Mouse (Mus musculus): ENCODE measurements around the gene B4galt2.

DNA sequence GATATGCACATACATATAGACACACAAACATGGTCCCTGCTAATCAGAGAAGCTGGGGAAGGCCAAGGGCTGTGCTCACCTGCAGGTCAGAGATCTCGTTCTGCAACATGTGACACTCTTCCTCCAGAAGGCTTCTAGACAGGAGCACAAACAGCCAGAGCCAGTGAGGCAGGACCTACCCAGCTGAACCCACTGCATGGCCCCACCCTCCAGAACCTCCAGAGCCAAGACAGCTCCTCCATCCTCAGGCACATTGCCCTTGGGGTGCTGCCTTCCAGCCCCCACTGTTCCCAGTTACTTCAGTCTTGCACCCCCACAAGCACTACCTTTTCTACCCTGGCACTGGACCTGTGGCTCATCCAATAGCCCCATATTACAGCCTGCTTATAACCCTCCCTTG is 12.8 kb downstream of the B4galt2 start:
- TF ChIP-seq CTCF (IDR thresholded peaks at IDR 0.05; ENCODE audit: control insufficient read depth, insufficient read depth, insufficient read length) (no peak), MAX (IDR thresholded peaks at IDR 0.05) (no peak), USF1 (IDR thresholded peaks at IDR 0.05; ENCODE audit: low read depth) (no peak)

Data from C2C12 (cell line).